Mouse (Mus musculus): ENCODE measurements around the gene Fkbp4. TPM values are rescaled to one million over a fixed set of nuclear protein-coding genes. Genes with fewer than 3 reads are reported as not detected.

Gene Fkbp4
- polyA plus RNA-seq, 1 experiment from 2014 or later, result 534 TPM

DNA sequence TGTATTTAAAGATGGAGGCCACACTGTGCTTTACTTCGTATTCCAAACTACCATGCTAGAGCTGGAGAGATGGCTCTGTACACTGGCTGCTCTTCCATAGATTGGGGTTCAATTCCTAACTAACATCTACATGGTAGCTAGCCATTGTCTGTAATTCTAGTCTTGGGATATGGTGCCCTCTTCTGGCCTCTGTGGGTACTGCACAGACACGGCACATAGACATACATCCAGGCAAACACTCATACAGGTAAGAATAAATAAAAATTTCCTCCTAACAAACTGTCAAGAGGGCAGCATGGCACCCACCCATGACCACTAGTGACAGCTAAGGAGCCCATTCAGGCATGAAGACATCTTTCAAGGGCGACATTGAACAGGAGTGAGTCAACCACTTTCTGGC, 27.4 kb downstream of the Fkbp4 start:
- ATAC-seq (replicated peaks; ENCODE audit: low FRiP score), result 0 out of 2 replicates have a peak, but pooled peaks have one; percentile 5
- Histone ChIP-seq H3K36me3 (peaks cover 78% of the 10 kb centered on the region), H3K27me3 (no peaks in the 10 kb centered on the region), H3K4me2 (no peak overlapping the region), H3K9ac (no peak overlapping the region), H3K4me3 (replicated peaks) (no peak overlapping the region), H3K9me3 (replicated peaks) (no peaks in the 10 kb centered on the region), H3K27ac (no peak overlapping the region), H3K4me1 (no peaks in the 10 kb centered on the region)
- 19% methylated on average over 3 of the region's 3 CpGs for WGBS

DNA sequence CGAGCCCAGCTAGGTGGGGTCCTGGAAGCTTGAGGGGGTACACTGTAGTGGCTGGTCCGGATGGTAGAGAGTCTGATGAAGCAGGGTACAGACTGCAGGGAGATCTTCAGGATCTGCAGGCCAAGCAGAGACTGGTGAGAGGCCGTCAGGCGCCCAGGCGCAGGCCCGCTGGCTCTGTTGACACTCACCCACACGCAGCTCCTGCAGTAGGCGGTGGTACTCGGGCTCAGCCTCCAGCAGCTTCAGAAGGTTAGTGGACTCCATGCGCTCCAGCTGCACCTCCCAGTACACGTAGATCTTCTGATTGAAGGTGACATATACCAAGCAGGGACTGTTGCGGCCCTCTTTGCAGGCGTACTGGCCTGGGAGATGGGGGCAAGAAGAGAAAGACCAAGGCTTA, 28.2 kb downstream of the Fkbp4 start:
- H3K9ac ChIP-seq, result no peak overlapping the region
- 93% methylated on average over 13 of the region's 13 CpGs for WGBS
- no peak overlapping the region for H3K27ac ChIP-seq
- no peaks in the 10 kb centered on the region for H3K4me1 ChIP-seq
- H3K27me3 ChIP-seq, result no peaks in the 10 kb centered on the region
- H3K4me3 ChIP-seq (replicated peaks), result no peak overlapping the region
- ATAC-seq (replicated peaks; ENCODE audit: low FRiP score), result no peak; the same call in 1 of the 2 replicates
- H3K9me3 ChIP-seq (replicated peaks), result no peaks in the 10 kb centered on the region
- no peak overlapping the region for H3K4me2 ChIP-seq
- peaks cover 77% of the 10 kb centered on the region for H3K36me3 ChIP-seq

DNA sequence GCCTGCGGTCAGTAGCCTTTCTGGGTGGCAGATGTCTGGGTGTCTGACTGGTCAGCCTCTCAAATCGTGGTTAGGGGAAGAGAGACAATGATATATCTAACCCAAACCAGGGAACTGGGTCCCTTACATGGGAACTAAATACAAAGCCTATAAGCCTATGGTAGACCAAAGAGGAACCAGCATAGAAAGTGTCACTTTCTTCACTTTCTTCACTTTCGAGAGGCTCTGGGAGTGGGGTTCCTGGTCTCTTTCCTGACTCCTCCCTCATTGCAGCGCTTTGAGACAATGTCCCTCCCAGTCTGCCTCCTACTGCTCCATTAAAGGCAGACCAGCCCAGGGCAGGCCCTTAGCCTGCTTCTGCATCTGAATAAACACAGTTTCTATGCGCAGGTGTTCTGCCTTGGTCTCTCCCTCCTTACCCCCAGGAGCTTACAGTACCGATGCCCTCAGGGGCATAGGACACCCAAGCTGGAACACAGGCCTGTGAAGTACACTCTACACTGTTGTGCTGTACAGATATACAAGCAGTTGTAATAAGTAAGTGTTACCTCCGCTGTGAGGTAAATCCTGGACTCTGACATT, 29.8 kb downstream of the Fkbp4 start:
- Histone ChIP-seq H3K27me3 (no peaks in the 10 kb centered on the region), H3K4me1 (no peaks in the 10 kb centered on the region), H3K4me3 (replicated peaks) (no peak overlapping the region), H3K27ac (no peak overlapping the region), H3K36me3 (peaks cover 77% of the 10 kb centered on the region), H3K9me3 (replicated peaks) (no peaks in the 10 kb centered on the region), H3K4me2 (no peak overlapping the region), H3K9ac (no peak overlapping the region)
- ATAC-seq (replicated peaks; ENCODE audit: low FRiP score), result no peak
- WGBS, result 86% methylated on average over 7 of the region's 7 CpGs

DNA sequence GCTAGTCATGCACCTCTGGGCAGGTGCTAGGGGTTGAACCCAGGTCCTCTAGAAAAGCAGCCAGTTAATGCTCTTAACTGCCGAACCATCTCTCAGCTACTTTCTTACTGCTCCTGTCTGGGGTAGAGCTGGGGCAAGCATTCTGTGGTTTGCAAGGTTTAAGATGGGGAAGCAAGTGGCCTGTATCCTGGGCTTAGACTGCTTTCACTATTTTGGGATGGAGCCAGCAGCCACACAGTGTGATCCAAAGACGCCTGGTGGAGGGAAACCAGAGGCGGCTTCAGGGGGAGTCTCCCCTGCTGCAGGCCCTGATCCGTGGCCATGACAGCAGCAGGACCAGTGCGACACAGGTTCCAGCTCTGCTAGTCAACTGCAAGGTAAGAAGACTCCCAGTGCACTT, 33.8 kb downstream of the Fkbp4 start:
- Histone ChIP-seq H3K27ac (no peak overlapping the region), H3K27me3 (no peaks in the 10 kb centered on the region), H3K9ac (no peak overlapping the region), H3K4me1 (peaks cover 23% of the 10 kb centered on the region), H3K36me3 (peaks cover 40% of the 10 kb centered on the region), H3K4me2 (no peak overlapping the region), H3K4me3 (replicated peaks) (no peak overlapping the region), H3K9me3 (replicated peaks) (no peaks in the 10 kb centered on the region)
- ATAC-seq (replicated peaks; ENCODE audit: low FRiP score), result no peak
- 60% methylated on average over 5 of the region's 5 CpGs for WGBS

DNA sequence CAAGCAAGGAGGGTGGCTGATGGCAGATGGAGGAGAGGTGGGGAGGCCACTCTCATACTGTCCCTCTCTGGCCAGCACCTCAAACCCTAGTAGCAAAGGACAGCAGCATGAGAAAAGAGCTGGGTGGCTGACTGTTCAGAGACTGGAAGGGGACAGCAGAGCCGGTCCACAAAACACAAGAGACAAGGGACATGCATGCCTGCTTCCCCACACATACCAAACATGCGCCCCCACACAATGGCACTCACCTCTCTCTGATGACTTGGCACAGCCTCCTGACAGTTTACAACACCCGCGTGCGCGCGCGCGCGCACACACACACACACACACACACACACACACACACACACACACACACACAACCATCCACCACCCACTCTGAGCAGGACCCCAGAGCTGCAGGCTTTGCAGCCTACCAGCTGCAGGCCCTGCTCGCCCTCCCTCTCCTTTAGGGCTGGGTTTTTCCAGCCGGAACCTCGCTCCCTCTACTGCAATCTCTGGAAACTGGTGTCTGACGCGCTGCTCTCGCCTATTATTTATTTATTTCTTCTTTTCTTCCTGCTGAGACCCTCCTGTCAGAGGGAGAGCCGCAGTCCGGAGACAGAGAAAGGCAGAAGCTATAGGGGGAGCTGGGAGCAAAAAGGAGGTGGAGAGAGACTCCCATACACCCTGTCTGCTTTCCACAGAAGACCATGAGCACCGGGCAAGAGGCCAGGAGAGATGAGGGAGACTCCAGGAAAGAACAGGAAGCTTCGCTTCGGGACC, 38.9 kb downstream of the Fkbp4 start:
- Histone ChIP-seq H3K27ac (peak overlapping the region; percentile 86), H3K4me3 (replicated peaks) (peak overlapping the region; percentile 41), H3K9me3 (replicated peaks) (no peaks in the 10 kb centered on the region), H3K4me2 (peak overlapping the region; percentile 63), H3K27me3 (no peaks in the 10 kb centered on the region), H3K4me1 (peaks cover 39% of the 10 kb centered on the region), H3K9ac (peak overlapping the region; percentile 40), H3K36me3 (no peaks in the 10 kb centered on the region; the same call in 1 of the 2 replicates)
- ATAC-seq (replicated peaks; ENCODE audit: low FRiP score), result peak; percentile 86
- WGBS, result 26% methylated on average over 21 of the region's 21 CpGs

DNA sequence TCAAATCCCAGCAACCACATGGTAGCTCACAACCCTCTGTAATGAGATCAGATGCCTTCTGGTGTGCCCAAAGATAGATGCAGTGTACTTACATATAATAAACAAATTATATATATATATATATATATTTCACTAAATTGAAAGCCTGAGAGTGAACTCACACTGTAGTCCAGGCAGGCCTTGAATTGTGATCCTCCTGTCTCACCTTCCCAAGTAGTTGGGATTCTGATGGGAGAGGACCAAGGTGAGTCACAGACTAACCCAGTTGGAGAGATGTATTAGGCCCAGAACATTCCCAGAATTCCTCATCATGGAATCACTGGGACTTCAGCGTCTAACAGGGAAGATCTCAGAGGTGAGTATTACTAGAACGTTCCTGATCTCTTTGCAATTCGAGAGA, 39.5 kb downstream of the Fkbp4 start, which contains the start of gene Nrip2:
TSS of gene Nrip2 (plus strand) at position 301 of the 400 bp plus-strand sequence.
- WGBS, result 54% methylated on average over 3 of the region's 3 CpGs
- Histone ChIP-seq H3K4me3 (replicated peaks) (peak within 1 kb of the TSS; percentile 41), H3K9ac (peak within 1 kb of the TSS; percentile 40), H3K4me1 (peaks cover 39% of the 10 kb centered on the region), H3K27ac (peak within 1 kb of the TSS; percentile 86), H3K4me2 (peak within 1 kb of the TSS; percentile 63), H3K27me3 (no peaks in the 10 kb centered on the region), H3K9me3 (replicated peaks) (no peaks in the 10 kb centered on the region), H3K36me3 (no peaks in the 10 kb centered on the region)
- no peak for ATAC-seq (replicated peaks; ENCODE audit: low FRiP score)

DNA sequence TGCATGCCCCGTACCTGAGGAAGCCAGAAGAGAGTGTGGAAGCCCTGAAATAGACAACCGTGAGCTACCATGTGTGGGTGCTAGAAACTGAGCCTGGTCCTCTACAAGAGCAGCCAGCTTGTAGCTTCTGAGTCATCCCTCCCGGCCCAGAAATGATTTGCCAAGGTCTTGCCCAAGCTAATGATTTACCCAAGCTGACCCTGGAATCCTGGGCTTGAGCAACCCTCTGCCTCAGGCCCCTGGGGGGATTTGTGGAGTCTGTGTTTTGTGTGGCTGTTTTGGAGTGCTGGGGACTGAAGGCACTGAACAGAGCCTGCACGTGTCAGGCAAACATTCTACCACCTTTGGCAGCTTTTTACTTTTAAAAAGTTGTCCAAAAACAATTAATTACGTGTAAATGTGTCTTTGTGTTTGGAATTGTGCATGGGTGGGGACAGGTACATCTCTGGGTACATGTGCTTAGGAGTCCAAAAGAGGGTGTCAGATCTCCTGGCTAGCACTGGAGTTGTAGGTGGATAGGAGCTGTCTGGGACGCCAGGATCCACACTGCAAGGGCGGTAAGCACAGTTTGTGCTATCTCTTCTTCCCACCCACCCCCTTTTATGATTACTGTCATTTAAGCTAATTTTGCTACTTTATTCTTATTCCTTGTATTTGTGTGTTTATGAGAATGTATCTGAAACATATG, 40.8 kb downstream of the Fkbp4 start:
- no peak overlapping the region for H3K4me3 ChIP-seq (replicated peaks)
- no peaks in the 10 kb centered on the region for H3K36me3 ChIP-seq
- H3K9ac ChIP-seq, result no peak overlapping the region
- H3K4me1 ChIP-seq, result peaks cover 39% of the 10 kb centered on the region
- peak; percentile 41; the same call in 1 of the 2 replicates for ATAC-seq (replicated peaks; ENCODE audit: low FRiP score)
- H3K4me2 ChIP-seq, result no peak overlapping the region
- H3K27me3 ChIP-seq, result no peaks in the 10 kb centered on the region
- 72% methylated on average over 7 of the region's 7 CpGs for WGBS
- peak overlapping the region; percentile 74 for H3K27ac ChIP-seq
- no peaks in the 10 kb centered on the region for H3K9me3 ChIP-seq (replicated peaks)

DNA sequence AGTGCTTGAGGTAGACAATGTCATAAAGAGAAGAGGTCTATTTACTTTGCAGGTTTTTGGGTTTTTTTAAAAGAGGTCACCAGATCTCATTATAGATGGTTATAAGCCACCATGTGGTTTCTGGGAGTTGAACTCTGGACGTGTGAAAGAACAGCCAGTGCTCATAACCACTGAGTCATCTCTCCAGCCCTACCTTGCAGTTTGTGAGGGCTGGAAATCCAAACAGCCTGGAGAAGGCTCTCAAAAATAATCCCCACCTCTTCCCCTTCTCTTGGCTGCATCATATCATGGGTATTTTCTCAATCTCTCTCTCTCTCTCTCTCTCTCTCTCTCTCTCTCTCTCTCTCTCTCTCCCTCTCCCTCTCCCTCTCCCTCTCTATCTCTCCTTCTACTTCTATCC, 47.8 kb downstream of the Fkbp4 start:
- no peaks in the 10 kb centered on the region for H3K4me1 ChIP-seq
- H3K4me3 ChIP-seq (replicated peaks), result no peak overlapping the region
- ATAC-seq (replicated peaks; ENCODE audit: low FRiP score), result no peak
- no peak overlapping the region for H3K27ac ChIP-seq
- H3K9me3 ChIP-seq (replicated peaks), result no peaks in the 10 kb centered on the region
- H3K36me3 ChIP-seq, result no peaks in the 10 kb centered on the region
- no peak overlapping the region for H3K4me2 ChIP-seq
- 69% methylated on average over 1 of the region's 1 CpGs for WGBS
- H3K9ac ChIP-seq, result no peak overlapping the region
- no peaks in the 10 kb centered on the region for H3K27me3 ChIP-seq

DNA sequence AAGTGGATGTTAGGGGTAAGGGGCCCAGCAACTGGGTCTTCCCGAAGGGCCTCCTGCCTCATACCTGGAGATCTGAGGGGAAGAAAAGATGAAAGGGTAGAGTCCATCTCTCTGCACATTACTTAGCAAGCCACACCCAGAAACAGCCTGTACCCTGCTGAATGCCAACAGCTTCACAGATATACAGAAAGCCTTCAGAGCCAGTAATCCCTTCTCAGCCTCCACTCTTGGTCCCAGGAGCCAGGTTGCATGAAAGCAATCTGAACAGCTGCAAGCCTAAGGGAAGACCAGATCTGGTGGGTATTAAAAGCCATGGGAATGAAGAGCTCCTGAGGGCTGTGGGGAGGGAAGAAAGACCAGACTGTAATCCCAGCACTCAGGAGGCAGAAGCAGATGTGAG, 49.3 kb downstream of the Fkbp4 start:
- Histone ChIP-seq H3K9ac (no peak overlapping the region), H3K4me2 (no peak overlapping the region), H3K27me3 (no peaks in the 10 kb centered on the region), H3K9me3 (replicated peaks) (no peaks in the 10 kb centered on the region), H3K4me1 (no peaks in the 10 kb centered on the region), H3K27ac (no peak overlapping the region), H3K36me3 (no peaks in the 10 kb centered on the region), H3K4me3 (replicated peaks) (no peak overlapping the region)
- ATAC-seq (replicated peaks; ENCODE audit: low FRiP score), result no peak
- 86% methylated on average over 1 of the region's 1 CpGs for WGBS

DNA sequence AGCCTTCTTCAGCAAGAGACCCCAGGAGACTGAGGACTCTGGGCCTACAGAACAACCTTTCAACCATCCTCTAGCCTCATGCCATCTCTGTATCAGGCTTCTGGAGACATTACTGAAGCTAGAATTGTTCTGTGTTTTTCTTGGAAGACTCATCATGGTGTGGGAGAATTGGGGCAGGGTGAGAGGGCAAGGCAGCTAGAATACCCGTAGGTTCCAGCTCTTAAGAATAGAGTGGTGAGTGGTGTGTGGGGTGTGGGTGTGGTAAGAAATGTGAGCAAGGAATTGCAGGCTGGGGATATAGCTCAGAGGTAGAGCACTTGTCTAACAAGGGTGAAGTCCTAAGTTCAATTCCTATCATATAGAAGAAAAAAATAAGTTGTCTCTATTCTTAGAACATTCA, 53.5 kb downstream of the Fkbp4 start:
- Histone ChIP-seq H3K27ac (no peak overlapping the region), H3K36me3 (no peaks in the 10 kb centered on the region), H3K4me1 (no peaks in the 10 kb centered on the region), H3K4me3 (replicated peaks) (no peak overlapping the region), H3K27me3 (no peaks in the 10 kb centered on the region), H3K9ac (no peak overlapping the region), H3K9me3 (replicated peaks) (no peaks in the 10 kb centered on the region), H3K4me2 (no peak overlapping the region)
- 57% methylated on average over 1 of the region's 1 CpGs for WGBS
- ATAC-seq (replicated peaks; ENCODE audit: low FRiP score), result no peak

DNA sequence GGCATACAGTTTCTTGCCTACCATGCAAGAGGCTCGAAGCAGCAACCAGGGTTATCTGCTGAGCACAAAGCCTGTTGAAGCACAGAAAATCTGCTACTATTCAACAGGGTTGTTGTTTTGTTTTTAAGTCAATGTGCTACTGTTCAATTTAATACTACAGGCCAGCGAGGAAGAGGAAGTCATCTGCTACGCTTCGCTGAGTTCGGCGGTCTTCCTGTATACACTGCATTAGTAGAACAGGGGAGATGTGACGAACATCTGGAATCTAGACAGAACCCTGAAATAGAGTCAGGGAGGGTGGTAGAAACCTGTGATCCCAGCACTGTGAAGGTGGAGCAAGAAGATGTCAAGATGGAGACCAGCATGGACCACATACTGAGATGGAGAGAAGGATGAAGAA, 54.7 kb downstream of the Fkbp4 start:
- 60% methylated on average over 7 of the region's 7 CpGs for WGBS

DNA sequence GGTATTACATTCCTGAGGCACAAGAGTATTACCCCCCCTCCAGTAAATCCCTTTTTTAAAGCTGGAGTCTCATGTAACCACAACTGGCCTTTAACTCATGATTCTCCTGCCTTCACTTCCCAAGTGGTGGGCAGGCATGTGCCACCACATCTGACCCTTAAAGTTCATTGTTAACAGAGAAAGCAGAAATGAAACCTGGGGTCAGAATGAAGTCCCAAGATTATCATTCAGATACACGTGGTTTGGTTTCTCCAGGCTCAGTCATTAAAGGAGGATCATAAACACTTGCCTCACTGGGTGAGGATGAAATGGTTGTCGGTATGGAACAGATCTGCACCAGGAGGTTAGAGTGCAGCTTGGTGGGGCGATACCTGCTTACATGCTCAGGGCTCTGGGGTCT, 57.2 kb downstream of the Fkbp4 start:
- no peak for ATAC-seq (replicated peaks; ENCODE audit: low FRiP score)
- H3K4me1 ChIP-seq, result no peaks in the 10 kb centered on the region
- 74% methylated on average over 3 of the region's 3 CpGs for WGBS
- no peaks in the 10 kb centered on the region for H3K9me3 ChIP-seq (replicated peaks)
- peaks cover 9% of the 10 kb centered on the region for H3K36me3 ChIP-seq
- no peak overlapping the region for H3K4me2 ChIP-seq
- H3K27ac ChIP-seq, result no peak overlapping the region
- no peaks in the 10 kb centered on the region for H3K27me3 ChIP-seq
- no peak overlapping the region for H3K9ac ChIP-seq
- H3K4me3 ChIP-seq (replicated peaks), result no peak overlapping the region

More for the DNA sequence above, 54.7 kb downstream of the Fkbp4 start:
- Histone ChIP-seq H3K4me1 (no peaks in the 10 kb centered on the region), H3K27me3 (no peaks in the 10 kb centered on the region), H3K4me3 (replicated peaks) (no peak overlapping the region), H3K27ac (no peak overlapping the region), H3K9ac (no peak overlapping the region), H3K9me3 (replicated peaks) (no peaks in the 10 kb centered on the region), H3K36me3 (no peaks in the 10 kb centered on the region), H3K4me2 (no peak overlapping the region)
- ATAC-seq (replicated peaks; ENCODE audit: low FRiP score), result no peak

Measured in kidney, embryonic 15.5 days (tissue).